Mouse (Mus musculus): Measurements from ENCODE around the gene Mgat5b. TPM values are rescaled to one million over a fixed set of nuclear protein-coding genes. Genes with fewer than 3 reads are reported as not detected.

Gene Mgat5b
- polyA plus RNA-seq, 1 experiment from 2014 or later, result 25.0 TPM

Other genes with a start within 250 kb of the Mgat5b start
- gene St6galnac1, start 143.4 kb upstream of the Mgat5b start, polyA plus RNA-seq (2015; fragmentation: Nextera tagmentation; extraction: Ambion mirVana), result not detected in 2 replicates
- 38.2 and 43.2 TPM in 2 replicates for gene Mxra7, start 90.8 kb upstream of the Mgat5b start, polyA plus RNA-seq (2015; fragmentation: Nextera tagmentation; extraction: Ambion mirVana)
- gene Mettl23, start 75.6 kb upstream of the Mgat5b start, polyA plus RNA-seq (2015; fragmentation: Nextera tagmentation; extraction: Ambion mirVana), result 64.7 and 66.7 TPM in 2 replicates
- gene Jmjd6, start 75.4 kb upstream of the Mgat5b start, polyA plus RNA-seq (2015; fragmentation: Nextera tagmentation; extraction: Ambion mirVana), result 63.2 and 68.6 TPM in 2 replicates
- 43.5 and 51.6 TPM in 2 replicates for gene Mfsd11, start 66.4 kb upstream of the Mgat5b start, polyA plus RNA-seq (2015; fragmentation: Nextera tagmentation; extraction: Ambion mirVana)
- 514 and 555 TPM in 2 replicates for gene Srsf2, start 65.8 kb upstream of the Mgat5b start, polyA plus RNA-seq (2015; fragmentation: Nextera tagmentation; extraction: Ambion mirVana)
- 52.0 and 52.1 TPM in 2 replicates for gene Sec14l1, start 196.3 kb downstream of the Mgat5b start, polyA plus RNA-seq (2015; fragmentation: Nextera tagmentation; extraction: Ambion mirVana)